Mouse (Mus musculus): ENCODE measurements around the gene Tmem119. TPM values are rescaled to one million over a fixed set of nuclear protein-coding genes. Genes with fewer than 3 reads are reported as not detected.
A peak's percentile ranks its signal among the peaks of the same experiment; 100 is the strongest.

Tmem119 gene
- total RNA-seq, 2 experiments from 2014 or later, result 21.0 to 25.3 TPM

DNA sequence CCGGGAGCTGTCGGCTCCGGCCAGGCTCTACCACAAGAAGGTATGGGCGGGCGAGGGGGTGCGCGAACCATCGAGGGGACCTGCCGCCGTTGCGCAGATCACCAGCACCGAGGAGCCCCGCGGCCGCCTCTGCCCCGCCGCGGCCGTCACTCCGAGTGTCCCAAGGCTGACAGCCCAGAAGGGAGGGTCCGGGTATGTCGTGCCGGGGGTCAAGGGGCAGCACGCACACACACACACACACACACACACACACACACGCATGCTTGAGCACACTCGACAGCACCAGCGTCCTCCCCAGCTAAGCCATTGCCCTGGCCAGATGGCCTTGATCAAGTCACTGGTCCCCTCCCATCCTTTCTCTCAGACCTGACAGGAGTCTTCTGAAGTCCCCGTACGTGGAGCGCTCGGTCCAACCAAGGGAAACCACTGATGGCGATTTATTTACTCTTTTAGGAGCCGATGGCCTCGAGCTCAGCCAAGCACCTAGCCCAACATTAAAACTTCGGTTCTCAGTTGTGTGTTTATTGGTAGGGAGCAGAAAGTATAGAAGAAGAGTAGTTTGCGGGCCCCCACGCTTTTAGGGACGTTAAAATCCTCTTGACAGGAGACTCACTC lies 27.3 kb downstream of the Tmem119 start:
- DNase-seq (ENCODE audit: extremely low spot score in 1 of 2, low spot score in 2 of 2), result no peak
- Histone ChIP-seq H3K4me3 (peak overlapping the region; percentile 99), H3K27ac (peak overlapping the region; percentile 77)
- intact Hi-C loops (cut with DNase I), result loop anchor here (1.0 to 2.0 kb wide), 4 partner anchors 42 to 182 kb away; no protein-coding TSS in a partner anchor
- no peak for TF ChIP-seq CTCF (IDR thresholded peaks at IDR 0.05)

- intact Hi-C loops (cut with DNase I), result loop anchor here (2.0 kb wide), 2 partner anchors 174 to 182 kb away; no protein-coding TSS in a partner anchor
- H3K4me3 ChIP-seq, result peak within 1 kb of the TSS; percentile 99
- TF ChIP-seq CTCF (IDR thresholded peaks at IDR 0.05), result no peak
- H3K27ac ChIP-seq, result peak within 1 kb of the TSS; percentile 100
- DNase-seq (ENCODE audit: extremely low spot score in 1 of 2, low spot score in 2 of 2), result peak; percentile 96 to 97
These were observed 27.8 kb downstream of the Tmem119 start, which contains the start of the genes Sart3 and Iscu for GRCm38 (mm10) chr5:113772450-113772895. Gene Sart3 (minus strand): TSS chr5:113772510. Gene Iscu (plus strand): TSS chr5:113772748.

GRCm38 (mm10) chr5:113771213-113772162 lies 28.8 kb downstream of the Tmem119 start:
- H3K4me3 ChIP-seq, result peak overlapping the region; percentile 99
- intact Hi-C loops (cut with DNase I), result loop anchor here (2.0 kb wide), 3 partner anchors 35 to 183 kb away; no protein-coding TSS in a partner anchor
- DNase-seq (ENCODE audit: extremely low spot score in 1 of 2, low spot score in 2 of 2), result peak; percentile 80 to 82
- no peak for TF ChIP-seq CTCF (IDR thresholded peaks at IDR 0.05)
- peak overlapping the region; percentile 100 for H3K27ac ChIP-seq

DNA sequence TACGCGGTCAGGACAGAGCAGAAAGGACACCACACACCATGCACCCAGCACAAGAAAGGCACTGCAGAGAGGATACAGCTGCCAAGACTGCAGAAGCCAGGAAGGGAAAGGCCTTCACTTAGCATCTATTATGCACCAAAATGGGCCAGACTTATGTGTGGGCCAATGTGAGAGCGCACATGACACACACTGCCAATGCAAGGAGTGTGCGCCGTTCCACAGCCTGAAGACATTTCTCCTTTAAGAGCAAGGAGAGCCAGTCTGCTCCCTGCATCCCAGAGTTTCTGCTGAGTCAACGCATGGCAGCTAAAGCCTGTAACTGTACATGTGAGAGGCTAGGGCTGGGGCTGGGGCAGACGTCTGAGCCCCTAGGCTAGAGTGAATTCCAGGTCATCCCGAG lies 31.5 kb downstream of the Tmem119 start:
- TF ChIP-seq CTCF (IDR thresholded peaks at IDR 0.05), result no peak
- peak overlapping the region; percentile 30; the same call in 1 of the 2 replicates for H3K27ac ChIP-seq
- no peak overlapping the region for H3K4me3 ChIP-seq
- DNase-seq (ENCODE audit: extremely low spot score in 1 of 2, low spot score in 2 of 2), result no peak
- intact Hi-C loops (cut with DNase I), result no loop called here

- H3K27ac ChIP-seq, result no peak overlapping the region
- no peak for TF ChIP-seq CTCF (IDR thresholded peaks at IDR 0.05)
- no peak overlapping the region for H3K4me3 ChIP-seq
- no peak for DNase-seq (ENCODE audit: extremely low spot score in 1 of 2, low spot score in 2 of 2)
- intact Hi-C loops (cut with DNase I), result no loop called here
These were observed 34.4 kb downstream of the Tmem119 start for GRCm38 (mm10) chr5:113765641-113766526.

DNA sequence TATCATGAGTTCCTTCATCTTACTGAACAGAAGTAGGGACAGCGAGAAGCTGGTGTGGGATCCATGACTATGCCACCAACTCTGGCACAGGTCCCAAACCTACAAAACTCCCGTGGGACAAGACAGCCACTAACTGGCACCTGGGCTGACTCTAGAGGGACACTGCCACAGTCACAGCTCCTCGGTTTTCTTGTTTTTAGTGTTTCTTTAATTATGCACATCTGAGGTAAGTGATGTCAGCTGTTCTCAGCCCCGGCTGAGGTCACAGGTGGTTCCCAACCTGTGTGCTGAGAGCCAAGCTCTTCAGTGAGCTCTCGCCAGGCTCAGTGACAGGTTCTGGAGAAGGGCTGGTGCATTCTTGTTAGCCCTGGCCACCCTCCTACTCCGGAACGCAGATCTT lies 35.9 kb downstream of the Tmem119 start:
- intact Hi-C loops (cut with DNase I), result no loop called here
- Histone ChIP-seq H3K27ac (no peak overlapping the region), H3K4me3 (no peak overlapping the region)
- DNase-seq (ENCODE audit: extremely low spot score in 1 of 2, low spot score in 2 of 2), result no peak
- no peak for TF ChIP-seq CTCF (IDR thresholded peaks at IDR 0.05)

- no peak overlapping the region for H3K4me3 ChIP-seq
- no peak for DNase-seq (ENCODE audit: extremely low spot score in 1 of 2, low spot score in 2 of 2)
- intact Hi-C loops (cut with DNase I), result no loop called here
- TF ChIP-seq CTCF (IDR thresholded peaks at IDR 0.05), result no peak
- H3K27ac ChIP-seq, result no peak overlapping the region
These were observed 38.7 kb downstream of the Tmem119 start for GRCm38 (mm10) chr5:113761585-113761984.

- DNase-seq (ENCODE audit: extremely low spot score in 1 of 2, low spot score in 2 of 2), result no peak
- intact Hi-C loops (cut with DNase I), result no loop called here
- no peak overlapping the region for H3K27ac ChIP-seq
- TF ChIP-seq CTCF (IDR thresholded peaks at IDR 0.05), result no peak
- H3K4me3 ChIP-seq, result no peak overlapping the region
These were observed 44.8 kb downstream of the Tmem119 start for GRCm38 (mm10) chr5:113755347-113756030.

DNA sequence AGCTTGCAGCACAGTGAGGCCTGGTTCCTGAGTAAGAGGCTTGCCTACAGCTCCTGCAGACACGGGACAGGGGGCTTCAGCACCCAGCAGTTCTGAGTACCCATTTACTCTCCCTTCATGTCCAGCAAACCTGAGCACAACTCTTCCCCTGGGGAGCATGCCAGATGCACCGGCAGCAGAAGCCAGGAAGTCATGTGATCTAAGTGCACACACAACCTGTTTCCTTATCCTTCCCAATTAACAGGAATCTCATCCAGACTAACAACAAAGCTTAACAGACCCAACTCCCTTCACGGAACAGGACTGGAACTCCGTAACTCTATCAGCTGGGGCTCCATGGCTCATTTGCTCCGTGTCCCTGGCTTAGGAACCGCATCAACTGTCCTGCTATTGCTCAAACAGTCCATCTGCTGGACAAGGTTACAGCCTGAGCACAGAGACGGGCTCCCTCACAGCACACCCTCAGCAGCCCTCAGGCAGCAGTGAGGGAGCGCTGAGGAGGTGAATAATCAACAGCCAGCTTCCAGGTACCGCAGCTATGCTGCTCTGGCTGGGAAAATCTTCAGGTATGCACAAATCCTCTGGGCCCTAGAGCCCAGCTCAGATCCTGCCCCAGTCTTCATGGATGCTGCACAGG lies 48.7 kb downstream of the Tmem119 start:
- Histone ChIP-seq H3K27ac (no peak overlapping the region), H3K4me3 (no peak overlapping the region)
- intact Hi-C loops (cut with DNase I), result no loop called here
- DNase-seq (ENCODE audit: extremely low spot score in 1 of 2, low spot score in 2 of 2), result no peak
- no peak for TF ChIP-seq CTCF (IDR thresholded peaks at IDR 0.05)

GRCm38 (mm10) chr5:113748556-113749331 lies 51.6 kb downstream of the Tmem119 start:
- no peak for TF ChIP-seq CTCF (IDR thresholded peaks at IDR 0.05)
- Histone ChIP-seq H3K4me3 (no peak overlapping the region), H3K27ac (no peak overlapping the region)
- intact Hi-C loops (cut with DNase I), result no loop called here
- DNase-seq (ENCODE audit: extremely low spot score in 1 of 2, low spot score in 2 of 2), result no peak
